Mouse (Mus musculus) c-Kit-positive CD71-negative TER-119-negative erythroid progenitor cells, embryonic 14.5 days (primary cell): ENCODE measurements around the gene Trim17.
A peak's percentile ranks its signal among the peaks of the same experiment; 100 is the strongest.
"Not testable (repeated sequence)": the region's sequence is repeated elsewhere in the genome, so short reads cannot be mapped to it uniquely, and the experiment has no call there.

ENCODE experiments used
- DNase-seq: peaks from one replicate; pipeline ENCODE4 v3.0.0-alpha.2; 2013; ENCODE audit warnings: low read depth

Gene Trim17

GRCm38 (mm10) chr11:58947798-58948528 is 6.5 kb upstream of the Trim17 start:
- DNase-seq: no peak

- DNase-seq: no peak
Observed at GRCm38 (mm10) chr11:58948542-58949479, 5.7 kb upstream of the Trim17 start, which contains the start of gene Hist3h2ba. Gene Hist3h2ba, plus strand, starts transcription at chr11:58948920.

GRCm38 (mm10) chr11:58949480-58950431 is 4.7 kb upstream of the Trim17 start:
- DNase-seq: no peak

- no peak for DNase-seq
Observed at GRCm38 (mm10) chr11:58951210-58951609, 3.3 kb upstream of the Trim17 start.

- DNase-seq: no peak
Observed at GRCm38 (mm10) chr11:58953351-58954169, 925 bp upstream of the Trim17 start.

- DNase-seq: not testable (repeated sequence)
Observed at GRCm38 (mm10) chr11:58954170-58954419, 390 bp upstream of the Trim17 start.

- no peak for DNase-seq
Observed at GRCm38 (mm10) chr11:58955143-58955867, 820 bp downstream of the Trim17 start.

- DNase-seq: no peak
Observed at GRCm38 (mm10) chr11:58955868-58956257, 1.4 kb downstream of the Trim17 start.

GRCm38 (mm10) chr11:58957226-58957914 is 2.9 kb downstream of the Trim17 start:
- DNase-seq: no peak

GRCm38 (mm10) chr11:58958536-58958935 is 4.1 kb downstream of the Trim17 start:
- DNase-seq: no peak

- DNase-seq: no peak
Observed at GRCm38 (mm10) chr11:58959186-58959825, 4.8 kb downstream of the Trim17 start.

- DNase-seq: peak; percentile 64
Observed at GRCm38 (mm10) chr11:58959921-58960465, 5.5 kb downstream of the Trim17 start.

- DNase-seq: no peak
Observed at GRCm38 (mm10) chr11:58961364-58962177, 7.1 kb downstream of the Trim17 start.

GRCm38 (mm10) chr11:58963543-58963942 is 9.1 kb downstream of the Trim17 start:
- no peak for DNase-seq

GRCm38 (mm10) chr11:58964216-58964615 is 9.7 kb downstream of the Trim17 start:
- DNase-seq: no peak

- DNase-seq: no peak
Observed at GRCm38 (mm10) chr11:58965001-58965760, 10.7 kb downstream of the Trim17 start.

GRCm38 (mm10) chr11:58967346-58967745 is 12.9 kb downstream of the Trim17 start:
- DNase-seq: no peak
